Comparison of ENCODE assay signal across 8 mouse cellular contexts in genomic region chr17:47841931-47842623, GRCm38 (mm10). TPM values are rescaled to one million over a fixed set of nuclear protein-coding genes. Genes with fewer than 3 reads are reported as not detected.
DNase-seq lines count a peak whose midpoint lies in the region; ATAC-seq lines count a peak whose summit lies in the region.

No protein-coding gene starts in this region.

- intact Hi-C loops in heart, postnatal 10 days (cut with DNase I) = no loop called here

- peak; percentile 72 to 79 for DNase-seq in urinary bladder, adult 18-20 months (ENCODE audit: low spot score in 2 of 2)
- DNase-seq in urinary bladder, postnatal 10 days (ENCODE audit: low spot score) = no peak
- peak; percentile 89 to 91 for DNase-seq in heart, postnatal 10 days
- DNase-seq in lung, adult 18-20 months = peak; percentile 80 to 85
- peak; percentile 89 for DNase-seq in testis, postnatal 10 days (ENCODE audit: low spot score)
- no peak for DNase-seq in yolk sac, embryonic 10.5 days (ENCODE audit: low spot score)

- ATAC-seq in common myeloid progenitor, adult 5-6 weeks (replicated peaks; ENCODE audit: low read depth, poor library complexity, severe bottlenecking) = peak; percentile 61
- no peak for ATAC-seq in monocyte, adult 5-6 weeks (replicated peaks; ENCODE audit: insufficient number of reproducible peaks, low FRiP score, low TSS enrichment, poor library complexity, severe bottlenecking)

RNA-seq across cellular contexts. Expression of gene Mdfi, which starts 7.6 kb away (rescaled TPM):
- total RNA-seq in common myeloid progenitor, adult 5-6 weeks (2017) = 8.5 and 9.2 TPM in 2 replicates
- 1 to 10 TPM; 6.4 to 8.2 TPM for total RNA-seq in heart, postnatal 10 days (2021)
- total RNA-seq in monocyte, adult 5-6 weeks (2017) = not detected in 3 replicates

Comparison
In these comparisons a context has a peak if more than half of its experiments do, and no peak if none do; other contexts are left out.
1. DNase-seq: peak in urinary bladder, adult 18-20 months (2 of 2), heart, postnatal 10 days (2 of 2), lung, adult 18-20 months (2 of 2) and testis, postnatal 10 days (single experiment); none in urinary bladder, postnatal 10 days (single experiment) and yolk sac, embryonic 10.5 days (single experiment).